Mouse (Mus musculus): Measurements from ENCODE around the gene Adgrd1.

GRCm38 (mm10) chr5:129211385-129212031 is 115.0 kb downstream of the Adgrd1 start:
- no peak for TF ChIP-seq KAT2A (conservative IDR thresholded peaks at IDR 0.05; ENCODE audit: low read depth, low read length)
- TF ChIP-seq MAFK (IDR thresholded peaks at IDR 0.05; ENCODE audit: borderline replicate concordance, low read depth, low read length), result no peak
- no peak for TF ChIP-seq EP300 (IDR thresholded peaks at IDR 0.05; ENCODE audit: low read depth in 1 of 2, low read length in 2 of 2)
- TF ChIP-seq POLR2AphosphoS2 (IDR thresholded peaks at IDR 0.05; ENCODE audit: low read length), result no peak
- TF ChIP-seq CTCF (IDR thresholded peaks at IDR 0.05 in 2 of 3, conservative IDR thresholded peaks at IDR 0.05 in 1 of 3; ENCODE audit: control insufficient read depth in 1 of 3, insufficient read depth in 1 of 3, low read depth in 2 of 3, low read length in 3 of 3, poor library complexity in 1 of 3, severe bottlenecking in 1 of 3), result no peak

Data from MEL (cell line).